Mouse (Mus musculus): ENCODE results near the gene Icam2. TPM values are rescaled to one million over a fixed set of nuclear protein-coding genes. Genes with fewer than 3 reads are reported as not detected.
A peak's percentile ranks its signal among the peaks of the same experiment; 100 is the strongest.
"Not testable (repeated sequence)": the region's sequence is repeated elsewhere in the genome, so short reads cannot be mapped to it uniquely, and the experiment has no call there.

Icam2 gene
- total RNA-seq (2021), result 10 to 100 TPM; 55.6 to 56.5 TPM

- DNase-seq, result no peak
These were observed at the start of gene Icam2 for GRCm38 (mm10) chr11:106387791-106388216. Gene Icam2 (minus strand): TSS chr11:106388075.

- no peak for DNase-seq
These were observed 49.7 kb upstream of the Icam2 start for GRCm38 (mm10) chr11:106437543-106437942.

GRCm38 (mm10) chr11:106437039-106437438 lies 49.2 kb upstream of the Icam2 start:
- no peak for DNase-seq

GRCm38 (mm10) chr11:106430392-106430791 lies 42.5 kb upstream of the Icam2 start:
- no peak for DNase-seq

DNA sequence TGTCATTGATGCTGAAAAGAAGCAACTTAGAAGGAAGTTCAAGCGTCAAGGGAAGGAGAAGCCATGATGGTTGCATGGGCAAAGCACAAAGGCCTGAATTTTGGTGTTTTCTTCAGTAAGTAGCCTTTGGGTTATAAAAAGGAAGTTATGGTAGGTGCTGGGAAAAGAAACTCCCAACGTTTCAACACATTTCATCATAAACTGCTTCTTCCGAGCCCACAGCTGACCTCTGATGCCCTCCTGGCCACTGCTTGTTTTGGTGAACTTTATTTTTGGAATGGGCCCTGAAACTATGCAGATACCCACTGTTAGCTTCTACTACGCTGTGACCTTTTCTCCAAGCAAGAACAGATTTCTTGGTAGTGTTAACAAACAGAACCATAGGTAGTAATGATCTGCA lies 41.8 kb upstream of the Icam2 start:
- no peak for DNase-seq

DNA sequence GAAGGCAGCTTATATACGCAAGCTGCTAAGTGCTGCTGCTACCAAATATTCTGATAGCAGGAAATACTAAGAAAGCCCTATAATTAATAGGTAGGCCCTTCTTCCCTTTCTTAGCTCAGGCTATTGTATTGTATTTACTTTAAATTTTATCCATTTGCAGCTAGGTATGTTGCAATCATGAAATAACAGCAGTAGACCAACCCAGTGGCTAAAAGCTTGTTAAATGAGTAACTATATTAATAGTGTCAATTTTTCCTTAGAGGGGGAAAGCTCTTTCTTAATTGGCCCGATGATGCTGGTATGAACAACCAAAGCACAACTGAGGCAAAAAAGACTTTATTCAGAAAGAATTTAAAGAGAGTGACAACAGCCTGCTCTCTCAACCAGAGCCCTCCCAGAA lies 40.7 kb upstream of the Icam2 start:
- DNase-seq, result no peak

DNA sequence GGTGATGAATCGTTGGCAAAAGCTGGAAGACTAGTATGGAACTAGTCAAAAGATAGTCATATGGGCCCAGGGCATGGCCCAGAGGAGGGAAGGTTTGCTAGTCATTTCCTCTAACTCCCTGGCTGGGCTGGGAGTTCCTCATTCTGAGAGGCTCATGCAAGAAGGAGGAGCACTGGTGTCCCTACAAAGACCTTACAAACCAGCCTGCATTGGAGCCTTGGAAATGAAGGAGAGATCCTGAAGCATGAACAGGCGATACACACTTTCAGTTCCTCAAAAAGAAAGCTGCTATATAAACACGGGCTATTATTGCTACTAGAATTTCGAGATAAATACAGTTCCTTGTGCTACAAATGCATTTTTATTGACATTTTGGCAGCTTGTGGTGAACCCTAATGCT lies 40.2 kb upstream of the Icam2 start:
- no peak for DNase-seq

- DNase-seq, result no peak
These were observed 38.6 kb upstream of the Icam2 start for GRCm38 (mm10) chr11:106426447-106426846.

DNA sequence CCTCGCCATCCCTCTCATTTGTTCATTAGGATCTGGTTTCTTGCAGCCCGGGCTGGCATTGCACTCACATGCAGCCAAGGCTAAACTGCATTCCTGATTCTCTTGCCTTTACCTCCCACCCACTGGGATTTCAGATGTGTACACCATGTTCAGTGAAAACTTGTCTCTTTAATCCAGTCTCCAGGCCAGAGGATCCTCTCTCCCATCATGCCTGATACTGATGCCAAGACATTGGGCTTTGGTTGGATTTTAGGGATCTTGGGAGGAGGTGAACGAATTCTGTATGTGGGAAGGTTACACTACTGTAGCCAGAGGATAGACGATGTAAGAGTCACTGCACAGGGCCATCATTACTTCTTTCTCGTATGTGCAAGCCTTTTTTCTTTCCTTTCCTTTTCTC lies 37.3 kb upstream of the Icam2 start:
- DNase-seq, result no peak

DNA sequence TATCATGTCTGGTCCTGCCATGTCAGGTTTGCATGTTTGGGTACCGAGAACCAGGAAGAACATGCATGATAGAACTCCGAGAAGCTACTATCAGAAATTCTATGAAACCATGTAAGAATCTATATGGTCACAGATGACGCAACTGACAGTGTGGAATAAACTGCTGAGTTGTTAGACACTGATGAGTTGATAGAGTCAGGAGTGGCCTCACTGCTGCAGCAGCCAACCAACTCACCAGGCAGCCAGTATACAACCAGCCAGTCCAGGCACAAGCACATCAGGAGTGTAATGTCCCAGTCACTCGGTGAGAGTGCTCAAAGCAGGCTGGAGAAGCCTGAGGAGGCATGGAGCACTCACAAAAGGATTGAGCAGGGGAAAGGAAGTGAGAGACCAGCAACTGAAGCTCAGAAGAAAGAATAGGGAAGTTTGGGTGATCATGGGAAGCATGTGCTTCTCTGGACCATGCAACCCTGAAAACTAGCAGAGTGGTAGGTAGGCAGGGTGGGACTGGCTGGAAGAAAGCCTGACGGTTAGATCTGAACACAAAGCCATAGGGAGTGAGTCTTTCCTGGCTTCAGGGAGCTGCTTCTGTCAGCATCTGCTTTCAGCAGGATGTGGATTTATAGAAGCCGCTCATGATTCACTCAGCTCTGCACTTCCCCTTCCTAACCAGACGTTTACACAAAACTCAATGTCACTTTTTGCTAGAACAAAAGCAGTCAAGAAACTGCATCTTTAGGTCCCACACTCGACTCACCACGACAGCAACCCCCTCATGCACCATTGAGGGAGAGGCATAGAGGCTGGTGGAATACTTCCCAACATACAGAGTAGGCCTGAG lies 31.6 kb upstream of the Icam2 start:
- no peak for DNase-seq

- DNase-seq, result peak; percentile 86
These were observed 30.8 kb upstream of the Icam2 start for GRCm38 (mm10) chr11:106418622-106419196.

DNA sequence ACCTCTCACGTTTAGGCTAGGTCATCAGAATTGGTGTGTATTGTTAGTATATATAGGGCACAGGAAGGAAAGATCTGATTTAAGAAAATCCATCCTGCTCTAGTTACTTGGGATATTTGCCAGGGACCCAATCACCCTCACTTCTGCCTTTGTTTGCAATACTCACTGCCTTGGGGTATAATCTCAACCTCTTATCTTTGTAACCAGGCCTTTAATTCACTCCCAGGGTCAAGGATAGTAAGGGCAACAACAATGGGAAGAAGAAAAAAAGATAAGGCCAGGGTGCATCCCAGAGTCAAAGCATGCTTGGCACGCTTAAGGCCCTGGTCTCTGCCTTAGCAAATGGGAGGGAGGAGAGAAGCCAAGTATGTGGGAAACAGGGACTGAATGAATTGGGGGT lies 30.0 kb upstream of the Icam2 start:
- no peak for DNase-seq

DNA sequence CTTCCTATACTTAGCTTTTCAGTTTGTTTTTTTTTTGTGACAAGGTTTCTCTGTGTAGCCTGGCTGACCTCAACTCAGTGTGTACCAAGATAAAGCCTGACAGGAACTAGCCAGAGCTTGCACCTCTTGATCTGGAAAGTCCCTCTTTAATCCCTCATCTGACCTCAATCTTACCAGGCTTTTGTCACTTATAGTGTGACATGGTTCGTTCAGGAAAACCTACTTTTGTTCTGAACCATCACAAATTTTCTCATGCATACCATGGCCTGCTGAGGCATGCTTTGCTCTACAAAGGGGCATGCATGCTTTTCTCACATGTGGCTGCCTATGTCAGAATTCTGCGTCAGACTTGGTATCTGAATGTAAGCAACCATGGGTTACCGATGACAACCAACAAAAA lies 28.5 kb upstream of the Icam2 start:
- no peak for DNase-seq

DNA sequence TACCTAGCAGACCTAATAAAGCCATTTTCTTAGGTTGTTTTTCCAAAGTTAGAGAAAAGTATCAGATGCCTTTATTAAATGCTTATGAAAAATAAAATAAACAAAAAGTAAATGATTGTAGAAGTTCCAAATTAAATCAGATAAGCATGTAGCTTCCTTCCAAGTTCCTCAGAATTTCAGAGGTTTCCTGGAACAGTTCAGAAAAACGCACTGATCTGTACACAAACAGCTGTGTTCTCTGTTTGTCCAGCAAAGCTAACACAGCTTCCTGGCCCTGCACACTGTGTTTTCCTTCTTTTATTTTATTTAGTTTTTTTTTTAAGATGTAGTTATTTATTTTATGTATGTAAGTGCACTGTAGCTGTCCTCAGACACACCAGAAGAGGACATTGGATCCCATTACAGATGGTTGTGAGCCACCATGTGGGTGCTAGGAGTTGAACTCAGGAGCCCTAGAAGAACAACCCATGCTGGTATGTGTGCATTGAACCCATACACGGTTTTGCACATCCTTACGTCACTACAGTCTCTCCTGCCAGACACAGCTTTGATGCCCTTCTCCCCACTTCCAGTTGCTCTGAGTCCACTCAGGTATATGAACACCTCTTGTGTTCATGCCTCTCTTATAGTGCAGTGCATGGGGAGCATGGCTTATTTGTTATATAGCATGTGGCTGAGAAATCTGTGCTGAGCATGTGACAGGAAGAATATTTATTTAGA lies 24.9 kb upstream of the Icam2 start:
- DNase-seq, result no peak

DNA sequence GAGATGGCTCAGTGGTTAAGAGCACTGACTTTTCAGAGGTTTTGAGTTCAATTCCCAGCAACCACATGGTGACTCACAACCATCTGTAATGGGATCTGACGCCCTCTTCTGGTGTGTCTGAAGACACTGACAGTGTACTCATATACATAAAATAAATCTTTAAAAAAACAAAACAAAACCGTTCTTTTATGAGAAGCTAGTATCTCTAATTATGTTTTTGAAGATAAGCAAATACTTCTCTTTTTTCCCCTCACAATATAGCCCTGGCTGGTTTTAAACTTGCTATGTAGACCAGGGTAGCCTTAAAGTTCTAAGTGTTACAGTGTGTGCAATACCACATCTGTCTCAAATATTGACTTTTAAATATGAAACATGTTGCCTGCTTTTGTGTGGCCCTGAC lies 23.3 kb upstream of the Icam2 start:
- no peak for DNase-seq

DNA sequence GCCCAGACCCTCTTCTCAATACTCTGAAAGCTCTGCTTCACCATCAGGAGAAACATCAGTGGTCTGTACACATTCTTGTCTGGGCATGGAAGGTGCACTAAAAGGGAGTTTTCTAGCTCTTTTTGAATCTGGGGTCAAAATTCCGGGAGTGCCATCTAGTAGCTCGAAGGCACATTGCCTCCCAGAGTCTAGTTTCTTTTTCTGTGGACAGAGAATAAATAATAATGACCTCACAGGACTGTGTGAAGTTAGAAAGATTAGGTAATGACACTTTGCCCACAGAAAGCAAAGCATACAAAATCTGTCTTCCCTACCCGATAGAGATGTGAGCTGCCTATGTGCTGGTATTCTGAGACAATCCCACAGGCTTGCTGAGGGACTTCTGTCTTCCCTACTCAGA lies 22.6 kb upstream of the Icam2 start:
- DNase-seq, result no peak

GRCm38 (mm10) chr11:106410011-106410410 lies 22.1 kb upstream of the Icam2 start:
- DNase-seq, result no peak

DNA sequence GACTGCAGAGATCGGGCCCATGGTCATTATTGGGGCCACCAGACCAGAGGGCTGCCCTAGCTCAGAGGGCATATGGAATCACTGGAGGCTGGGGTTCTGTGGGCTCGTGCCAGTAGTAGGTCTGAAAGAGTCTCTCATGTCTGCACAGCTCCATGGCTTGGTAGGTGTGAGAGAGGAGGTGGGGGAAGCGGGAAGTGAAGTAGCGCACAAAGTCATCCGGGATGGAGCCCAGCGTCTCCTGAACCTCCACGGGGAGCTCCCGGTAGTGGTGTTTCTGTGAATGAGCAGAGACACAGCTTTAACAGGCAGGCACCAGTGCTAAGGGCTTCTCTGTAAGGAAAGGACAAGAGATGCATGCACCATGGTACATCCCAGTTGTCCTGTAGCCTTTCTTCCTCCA lies 10.6 kb upstream of the Icam2 start:
- no peak for DNase-seq

DNA sequence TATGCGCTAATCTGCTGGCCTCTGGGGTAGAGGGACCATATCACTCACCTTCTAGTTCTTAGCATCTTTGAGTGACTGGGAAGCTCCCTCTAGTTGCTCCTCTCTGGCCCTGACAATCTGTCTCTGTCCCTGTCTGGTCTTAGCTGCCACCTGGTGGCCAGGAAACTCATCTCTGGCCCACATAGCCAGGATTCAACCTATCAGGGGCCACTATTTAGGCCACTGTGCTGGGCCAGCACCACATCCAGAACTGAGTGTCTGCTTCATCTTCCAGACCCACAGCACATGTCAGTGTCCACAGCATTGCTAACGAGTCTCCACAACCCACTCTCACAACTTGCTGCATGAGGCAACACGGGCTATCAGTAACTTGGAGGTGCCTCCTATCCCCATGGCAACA lies 9.8 kb upstream of the Icam2 start:
- DNase-seq, result no peak

DNA sequence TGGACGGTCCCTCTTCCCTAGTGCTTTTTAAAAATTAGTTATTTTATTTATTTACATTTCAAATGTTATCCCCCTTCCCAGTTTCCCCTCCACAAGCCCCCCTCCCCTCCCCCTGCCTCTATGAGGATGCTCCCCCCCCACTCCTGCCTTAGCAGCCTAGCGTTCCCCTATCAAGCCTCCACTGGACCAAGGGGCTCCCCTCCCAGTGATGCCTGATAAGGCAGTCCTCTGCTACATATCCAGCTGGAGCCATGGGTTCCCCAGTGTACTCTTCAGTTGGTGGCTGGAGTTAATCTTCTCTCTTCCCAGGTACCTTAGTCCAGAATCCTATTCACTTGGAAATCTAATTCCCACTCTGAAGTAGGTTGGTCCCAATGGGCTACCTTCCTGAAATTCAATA lies 6.2 kb upstream of the Icam2 start:
- not testable (repeated sequence) for DNase-seq

DNA sequence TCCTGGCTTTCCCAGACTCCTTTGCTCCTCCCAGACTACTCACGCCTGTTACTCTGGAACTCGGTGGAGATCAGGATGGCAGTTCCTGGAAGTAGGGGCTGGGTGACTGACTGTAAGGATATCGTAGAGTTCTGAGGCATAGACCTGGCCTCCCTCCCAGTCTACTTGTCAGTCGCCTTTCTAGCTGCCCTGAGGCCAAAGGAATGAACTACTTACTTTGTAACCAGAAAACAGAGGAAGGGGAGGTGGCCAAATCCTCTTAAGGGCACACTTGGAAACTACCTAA lies 5.4 kb upstream of the Icam2 start:
- no peak for DNase-seq

DNA sequence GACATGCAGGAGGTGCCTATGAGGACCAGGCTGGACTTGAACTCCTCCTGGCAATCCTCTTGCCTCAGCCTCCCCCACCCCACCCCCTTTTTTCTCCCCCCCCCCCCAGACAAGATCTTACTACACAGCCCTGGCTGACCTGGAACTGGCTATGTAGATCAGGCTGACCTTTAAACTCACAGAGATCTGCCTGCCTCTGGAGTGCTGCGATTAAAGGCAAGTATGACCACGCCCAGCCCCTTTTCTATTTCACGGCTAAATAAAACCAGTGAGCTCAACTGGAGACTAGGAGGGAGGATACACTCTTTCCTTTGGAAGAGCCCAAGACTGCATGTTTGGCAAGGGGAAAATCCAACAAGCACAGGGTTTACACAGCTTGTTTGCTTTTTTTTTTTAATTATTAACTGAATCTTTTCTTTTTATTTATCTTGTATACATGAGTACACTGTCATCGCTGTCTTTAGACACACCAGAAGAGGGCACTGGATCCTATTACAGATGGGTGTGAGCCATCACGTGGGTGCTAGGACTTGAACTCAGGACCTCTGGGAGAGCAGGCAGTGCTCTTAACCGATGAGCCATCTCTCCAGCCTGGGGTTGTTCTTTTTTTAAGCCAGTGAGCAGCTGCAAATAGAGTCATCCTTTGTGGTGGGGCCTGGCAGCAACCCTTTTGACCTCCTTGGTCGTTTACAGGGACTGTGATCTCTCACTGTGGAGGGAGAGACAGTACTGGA lies 4.9 kb upstream of the Icam2 start:
- no peak for DNase-seq

DNA sequence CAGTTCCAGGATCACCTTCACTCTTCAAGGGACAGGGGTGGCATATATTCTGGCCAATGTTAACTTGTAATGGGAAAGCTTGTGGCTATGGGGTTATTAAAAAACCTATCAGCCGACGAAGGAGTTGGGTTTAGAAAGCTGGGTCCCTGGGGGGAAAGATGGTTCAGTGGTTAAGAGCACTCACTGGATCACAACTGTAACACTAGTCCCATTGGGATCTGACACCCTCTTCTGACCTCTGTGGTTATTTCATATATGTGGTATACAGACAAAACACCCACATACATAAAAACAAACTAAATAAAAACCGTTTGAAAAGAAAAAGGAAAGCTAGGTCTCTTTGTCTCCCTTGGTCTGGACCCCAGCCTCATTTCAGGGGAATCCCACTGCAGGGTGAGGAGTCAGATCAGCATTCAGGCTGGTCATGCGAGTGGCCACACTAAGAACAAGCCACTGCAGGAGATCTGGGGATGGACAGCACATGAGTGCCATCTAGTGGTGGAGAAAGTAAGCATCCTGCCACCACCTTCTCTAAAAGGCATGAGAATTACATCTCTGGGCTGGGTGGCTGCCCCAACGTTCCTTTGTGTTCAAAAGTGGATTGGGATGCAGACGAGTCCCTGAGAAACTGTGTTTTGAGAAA lies 3.8 kb upstream of the Icam2 start:
- peak; percentile 84 for DNase-seq
